Mouse (Mus musculus): Measurements from ENCODE around the gene Usp18.

The Usp18 gene

GRCm38 (mm10) chr6:121226043-121226442, 19.7 kb upstream of the Usp18 start:
- no peak for DNase-seq

GRCm38 (mm10) chr6:121226744-121227143, 19.0 kb upstream of the Usp18 start:
- no peak for DNase-seq

- no peak for DNase-seq
These were observed 17.3 kb upstream of the Usp18 start for GRCm38 (mm10) chr6:121228421-121228820.

- DNase-seq, result no peak
These were observed 13.1 kb upstream of the Usp18 start for GRCm38 (mm10) chr6:121232652-121233051.

- DNase-seq, result no peak
These were observed 9.3 kb upstream of the Usp18 start for GRCm38 (mm10) chr6:121236386-121236785.

GRCm38 (mm10) chr6:121238209-121238608, 7.5 kb upstream of the Usp18 start:
- DNase-seq, result no peak

- DNase-seq, result no peak
These were observed 3.9 kb upstream of the Usp18 start for GRCm38 (mm10) chr6:121241780-121242179.

- DNase-seq, result peak in 1 of 2 experiments; percentile 9
These were observed 2.5 kb upstream of the Usp18 start for GRCm38 (mm10) chr6:121243161-121243560.

GRCm38 (mm10) chr6:121246037-121246361, 293 bp downstream of the Usp18 start:
- DNase-seq, result no peak

GRCm38 (mm10) chr6:121250406-121250805, 4.7 kb downstream of the Usp18 start:
- peak in 1 of 2 experiments; percentile 74 for DNase-seq

GRCm38 (mm10) chr6:121251256-121251655, 5.5 kb downstream of the Usp18 start:
- no peak for DNase-seq

- DNase-seq, result peak; percentile 79 to 91
These were observed 14.8 kb downstream of the Usp18 start for GRCm38 (mm10) chr6:121260548-121260947.

- DNase-seq, result no peak
These were observed 15.5 kb downstream of the Usp18 start for GRCm38 (mm10) chr6:121261233-121261632.

- no peak for DNase-seq
These were observed 16.3 kb downstream of the Usp18 start for GRCm38 (mm10) chr6:121262004-121262403.

- DNase-seq, result no peak
These were observed 16.8 kb downstream of the Usp18 start for GRCm38 (mm10) chr6:121262496-121262895.

GRCm38 (mm10) chr6:121270156-121270555, 24.4 kb downstream of the Usp18 start:
- DNase-seq, result no peak

GRCm38 (mm10) chr6:121271707-121272074, 26.0 kb downstream of the Usp18 start:
- no peak for DNase-seq

GRCm38 (mm10) chr6:121272075-121272800, 26.5 kb downstream of the Usp18 start:
- DNase-seq, result peak; percentile 88 to 92

GRCm38 (mm10) chr6:121274356-121274755, 28.6 kb downstream of the Usp18 start:
- DNase-seq, result peak; percentile 64 to 76

GRCm38 (mm10) chr6:121284132-121284531, 38.4 kb downstream of the Usp18 start:
- DNase-seq, result no peak

- DNase-seq, result peak in 1 of 2 experiments; percentile 13
These were observed 53.6 kb downstream of the Usp18 start for GRCm38 (mm10) chr6:121299317-121299716.

GRCm38 (mm10) chr6:121299954-121300353, 54.2 kb downstream of the Usp18 start, which contains the start of gene Slc6a13:
Slc6a13 (plus strand) TSS chr6:121300227.
- peak; percentile 81 to 84 for DNase-seq

GRCm38 (mm10) chr6:121300504-121300903, 54.8 kb downstream of the Usp18 start:
- DNase-seq, result peak; percentile 81 to 89

- peak; percentile 78 to 83 for DNase-seq
These were observed 57.9 kb downstream of the Usp18 start for GRCm38 (mm10) chr6:121303466-121304220.

Measured in kidney, postnatal 36 days (tissue).